Mouse (Mus musculus): ENCODE results near the gene Abl2. TPM values are rescaled to one million over a fixed set of nuclear protein-coding genes. Genes with fewer than 3 reads are reported as not detected.
"Not testable (repeated sequence)": the region's sequence is repeated elsewhere in the genome, so short reads cannot be mapped to it uniquely, and the experiment has no call there.

The Abl2 gene
- total RNA-seq (2021), result 10 to 100 TPM; 55.5 to 64.0 TPM
- long read RNA-seq, experiment 1, full-length matches to known transcripts, result 2 of 20 reads
- long read RNA-seq, experiment 1, partial matches to known transcripts, result 5 of 20 reads
- long read RNA-seq, experiment 1, other reads (novel, unspliced or antisense), result 13 of 20 reads
- long read RNA-seq, experiment 2, partial matches to known transcripts, result 0 of 7 reads
- long read RNA-seq, experiment 2, other reads (novel, unspliced or antisense), result 7 of 7 reads

GRCm38 (mm10) chr1:156558024-156558930 lies at the start of gene Abl2:
Gene Abl2, plus strand, starts transcription at chr1:156558786.
- peak; percentile 78 to 91 for DNase-seq (ENCODE audit: low spot score in 2 of 2)

- no peak for DNase-seq (ENCODE audit: low spot score in 2 of 2)
Measured at GRCm38 (mm10) chr1:156520136-156520780, 38.3 kb upstream of the Abl2 start.

GRCm38 (mm10) chr1:156521796-156522517 lies 36.6 kb upstream of the Abl2 start:
- DNase-seq (ENCODE audit: low spot score in 2 of 2), result no peak

- DNase-seq (ENCODE audit: low spot score in 2 of 2), result not testable (repeated sequence)
Measured at GRCm38 (mm10) chr1:156523842-156524241, 34.7 kb upstream of the Abl2 start, which contains the start of gene Gm10031. Gene Gm10031, plus strand, starts transcription at chr1:156524012.

- DNase-seq (ENCODE audit: low spot score in 2 of 2), result not testable (repeated sequence)
Measured at GRCm38 (mm10) chr1:156532476-156533175, 26.0 kb upstream of the Abl2 start.

GRCm38 (mm10) chr1:156533483-156533882 lies 25.1 kb upstream of the Abl2 start:
- no peak for DNase-seq (ENCODE audit: low spot score in 2 of 2)

GRCm38 (mm10) chr1:156533911-156534310 lies 24.7 kb upstream of the Abl2 start:
- no peak for DNase-seq (ENCODE audit: low spot score in 2 of 2)

- DNase-seq (ENCODE audit: low spot score in 2 of 2), result no peak
Measured at GRCm38 (mm10) chr1:156537031-156537430, 21.6 kb upstream of the Abl2 start.

- no peak for DNase-seq (ENCODE audit: low spot score in 2 of 2)
Measured at GRCm38 (mm10) chr1:156537701-156538100, 20.9 kb upstream of the Abl2 start.

GRCm38 (mm10) chr1:156538382-156538781 lies 20.2 kb upstream of the Abl2 start:
- DNase-seq (ENCODE audit: low spot score in 2 of 2), result no peak

- peak; percentile 12 to 22 for DNase-seq (ENCODE audit: low spot score in 2 of 2)
Measured at GRCm38 (mm10) chr1:156539787-156540560, 18.6 kb upstream of the Abl2 start.

GRCm38 (mm10) chr1:156543999-156544398 lies 14.6 kb upstream of the Abl2 start:
- no peak for DNase-seq (ENCODE audit: low spot score in 2 of 2)

- peak; percentile 52 to 55 for DNase-seq (ENCODE audit: low spot score in 2 of 2)
Measured at GRCm38 (mm10) chr1:156558950-156559640, 509 bp downstream of the Abl2 start.

GRCm38 (mm10) chr1:156559641-156560020 lies 1.0 kb downstream of the Abl2 start:
- DNase-seq (ENCODE audit: low spot score in 2 of 2), result no peak

GRCm38 (mm10) chr1:156560500-156560899 lies 1.9 kb downstream of the Abl2 start:
- no peak for DNase-seq (ENCODE audit: low spot score in 2 of 2)

- no peak for DNase-seq (ENCODE audit: low spot score in 2 of 2)
Measured at GRCm38 (mm10) chr1:156565328-156565727, 6.7 kb downstream of the Abl2 start.

GRCm38 (mm10) chr1:156566132-156566531 lies 7.5 kb downstream of the Abl2 start:
- no peak for DNase-seq (ENCODE audit: low spot score in 2 of 2)

- no peak for DNase-seq (ENCODE audit: low spot score in 2 of 2)
Measured at GRCm38 (mm10) chr1:156569615-156570014, 11.0 kb downstream of the Abl2 start.

- DNase-seq (ENCODE audit: low spot score in 2 of 2), result no peak
Measured at GRCm38 (mm10) chr1:156572952-156573351, 14.4 kb downstream of the Abl2 start.

All from left cerebral cortex, adult 18-20 months (tissue).